Mouse (Mus musculus) kidney, postnatal 4 days (tissue): Measurements from ENCODE around the gene Fbxo40.

Experiments
- DNase-seq, 2 experiments: peaks; one replicate each; pipeline ENCODE4 v3.0.0; 2021; ENCODE audit warnings: mixed read lengths in 2 of 2

Gene Fbxo40

GRCm38 (mm10) chr16:36946459-36947159, 43.7 kb downstream of the Fbxo40 start:
- DNase-seq: no peak

DNA sequence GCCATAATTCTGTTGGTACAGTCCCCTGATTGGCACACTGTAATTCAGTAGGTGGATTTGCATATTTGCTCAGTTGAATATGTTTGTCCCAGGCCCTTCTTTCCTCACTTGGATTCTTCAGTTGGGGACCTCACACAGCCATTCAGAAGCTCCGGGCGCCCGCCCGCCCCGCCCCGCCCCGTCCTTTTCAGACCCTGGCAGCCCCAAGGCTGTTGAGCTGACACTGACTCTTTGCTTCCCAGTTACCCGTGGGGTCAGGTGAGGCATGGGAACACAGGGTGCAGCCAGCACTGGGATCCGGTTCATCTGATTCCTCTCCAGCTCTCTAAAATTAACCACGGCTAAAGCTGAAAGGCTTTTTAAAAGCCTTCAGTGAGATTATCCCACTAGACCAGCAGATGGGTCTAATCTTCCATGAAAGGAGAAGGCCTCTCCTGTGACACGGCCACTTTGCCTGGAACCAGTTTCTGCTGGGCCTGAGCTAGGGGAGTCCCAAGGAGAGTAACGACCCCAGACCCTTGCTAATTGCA, 45.3 kb downstream of the Fbxo40 start:
- no peak for DNase-seq

DNA sequence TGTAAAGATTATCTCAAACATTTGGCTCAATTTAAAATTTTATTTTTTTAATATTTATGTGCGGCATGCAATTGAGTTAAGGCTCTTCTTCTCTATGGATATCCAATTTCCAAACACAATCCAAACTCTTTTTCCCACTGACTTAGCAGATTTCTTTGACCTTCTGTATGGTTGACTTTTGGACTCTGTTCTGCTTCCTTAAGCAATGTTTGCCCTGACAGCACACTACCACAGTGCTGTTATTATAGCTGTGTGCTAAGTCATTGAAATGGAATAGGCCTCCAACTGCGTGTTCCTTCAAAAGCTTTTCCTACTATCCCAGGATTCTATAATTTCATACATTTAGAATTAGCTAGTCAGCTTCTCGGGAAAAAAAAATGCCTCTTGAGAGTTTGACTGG, 46.7 kb downstream of the Fbxo40 start:
- no peak for DNase-seq

- DNase-seq: no peak
Measured at GRCm38 (mm10) chr16:36941895-36942294, 48.4 kb downstream of the Fbxo40 start.

DNA sequence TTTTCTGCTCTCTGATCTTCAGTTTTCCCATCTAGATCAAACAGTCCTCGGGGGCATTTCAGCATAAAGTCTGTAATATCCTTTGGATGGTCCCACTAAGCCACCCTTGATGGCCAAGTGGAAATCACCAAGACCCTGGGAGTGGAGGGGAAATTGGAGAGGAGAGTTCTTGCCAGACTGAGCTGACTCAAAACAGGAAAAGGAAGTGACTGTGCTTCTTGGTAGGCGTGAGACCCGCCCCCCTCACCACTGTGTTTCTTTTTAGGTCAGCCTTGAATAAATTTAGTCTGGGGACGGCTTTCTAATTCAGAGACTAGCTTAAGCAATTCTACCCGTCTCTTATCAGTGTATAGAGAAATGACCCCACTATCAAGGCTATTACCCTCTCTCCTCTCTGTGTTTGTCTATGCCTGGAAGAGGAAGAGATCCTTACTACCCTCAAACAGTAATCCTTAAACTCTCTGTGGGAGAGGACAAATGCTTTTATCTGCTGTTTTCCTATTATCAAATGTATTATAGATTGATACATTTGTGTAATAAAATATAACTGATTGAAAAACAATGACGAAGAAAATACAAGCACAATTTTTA, 49.0 kb downstream of the Fbxo40 start:
- peak in 1 of 2 experiments; percentile 22 for DNase-seq

DNA sequence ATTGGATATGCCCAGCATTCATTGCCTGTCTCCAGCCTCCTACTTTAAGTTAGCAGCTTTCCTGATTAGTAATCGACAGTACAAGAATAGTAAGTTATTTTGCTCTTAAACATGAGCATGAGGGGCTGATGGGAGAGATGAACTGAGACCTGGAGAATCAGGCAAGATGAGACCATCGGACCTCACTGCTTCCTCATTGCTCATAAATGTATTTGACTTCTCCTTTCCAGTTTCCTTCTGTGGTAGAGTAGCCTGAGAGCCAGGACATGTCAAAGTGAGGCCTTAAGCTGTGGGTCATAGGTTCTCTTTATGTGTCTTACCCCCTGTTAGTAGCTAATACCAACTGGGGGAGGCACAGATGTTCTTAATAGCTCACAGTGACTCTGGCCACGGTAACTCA, 54.5 kb downstream of the Fbxo40 start:
- no peak for DNase-seq

DNA sequence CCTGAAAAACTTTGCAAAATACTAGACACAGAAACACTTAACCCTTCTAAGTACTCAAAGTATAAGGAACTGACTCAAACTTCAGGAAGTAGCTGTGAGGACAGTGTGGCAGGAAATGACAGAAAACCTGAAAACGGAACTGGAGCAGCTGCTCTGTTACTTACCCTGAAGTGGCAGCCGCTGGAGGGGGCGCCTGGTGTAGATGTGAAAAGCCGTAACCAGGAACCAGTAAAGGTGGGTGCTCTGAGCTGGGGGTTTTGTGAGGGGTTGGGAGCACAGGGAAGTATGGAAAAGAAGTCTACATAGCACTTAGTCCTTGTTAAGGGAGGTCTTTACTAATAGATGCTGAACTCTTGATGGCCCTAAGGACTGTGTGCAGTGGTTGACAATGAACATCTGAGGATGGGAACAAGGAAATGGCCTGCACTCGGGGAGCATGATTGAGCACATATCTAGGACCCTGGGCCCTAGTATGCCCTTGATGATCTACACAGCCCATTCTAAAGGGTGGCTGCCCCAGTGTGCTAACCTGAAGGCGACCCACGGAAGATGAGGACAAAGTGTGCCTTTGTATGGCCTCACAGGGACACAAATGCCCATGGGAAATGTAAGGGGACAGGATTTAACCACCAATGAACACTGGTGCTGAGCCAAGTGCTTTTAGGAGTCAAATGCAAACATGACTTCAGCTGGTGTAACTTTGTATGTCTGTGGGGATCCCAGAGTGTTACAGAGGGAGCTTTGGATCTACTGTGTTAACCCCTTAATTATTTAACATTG, 55.2 kb downstream of the Fbxo40 start, which contains the start of gene Hcls1:
TSS of gene Hcls1 (plus strand) at position 143 of the 780 bp plus-strand sequence.
- peak; percentile 27 to 30 for DNase-seq

GRCm38 (mm10) chr16:36934131-36934840, 56.0 kb downstream of the Fbxo40 start:
- DNase-seq: peak in 1 of 2 experiments; percentile 20

GRCm38 (mm10) chr16:36932546-36932945, 57.7 kb downstream of the Fbxo40 start:
- DNase-seq: no peak

- no peak for DNase-seq
Measured at GRCm38 (mm10) chr16:36931976-36932375, 58.3 kb downstream of the Fbxo40 start.

GRCm38 (mm10) chr16:36931381-36931780, 58.9 kb downstream of the Fbxo40 start:
- DNase-seq: no peak

DNA sequence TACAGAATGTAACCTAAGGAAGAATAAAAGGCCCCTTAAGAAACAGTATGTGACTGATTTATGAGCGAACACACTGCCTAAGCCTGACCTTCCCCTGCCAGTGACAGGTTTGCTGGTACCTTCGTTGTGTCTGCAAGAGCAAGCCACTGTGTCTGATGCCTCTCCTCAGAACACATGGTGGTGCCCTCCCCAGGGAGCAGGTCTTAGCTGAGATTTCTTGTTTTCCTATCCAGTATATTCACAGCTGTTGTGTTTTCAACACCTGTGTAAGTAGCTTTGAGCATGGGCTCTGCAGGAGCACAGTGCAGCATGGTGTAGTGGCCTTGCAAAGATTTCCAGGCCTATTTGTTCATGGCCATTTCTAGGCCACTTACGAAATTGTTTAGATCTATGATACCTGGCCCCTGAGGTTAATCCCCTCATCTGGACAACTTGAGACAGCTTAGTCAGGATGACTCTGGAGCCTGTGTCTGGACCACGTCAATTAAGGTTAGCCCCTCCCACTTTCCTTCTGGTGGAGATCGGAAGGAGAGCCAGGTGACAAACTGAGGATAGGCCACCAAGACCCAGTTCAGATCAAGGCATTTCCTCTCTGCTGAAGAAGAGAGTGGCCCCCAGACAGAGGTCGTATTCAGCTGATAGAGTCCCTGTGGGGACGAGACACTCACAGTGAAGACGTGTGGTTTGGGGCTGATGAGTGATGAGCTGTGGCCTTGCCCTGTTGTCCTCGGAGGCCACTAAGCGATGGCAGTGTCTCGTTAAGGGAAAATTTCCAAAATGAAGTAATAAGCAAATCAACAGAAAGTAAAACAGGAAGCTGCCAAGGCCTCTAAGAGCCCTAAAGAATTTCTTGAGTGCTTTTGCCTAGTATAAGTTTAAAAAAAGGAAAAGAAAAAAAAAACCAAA, 59.8 kb downstream of the Fbxo40 start:
- DNase-seq: no peak

- DNase-seq: no peak
Measured at GRCm38 (mm10) chr16:36929216-36929615, 61.1 kb downstream of the Fbxo40 start.

GRCm38 (mm10) chr16:36928106-36928500, 62.2 kb downstream of the Fbxo40 start:
- no peak for DNase-seq

GRCm38 (mm10) chr16:36927495-36928105, 62.7 kb downstream of the Fbxo40 start:
- no peak for DNase-seq

- no peak for DNase-seq
Measured at GRCm38 (mm10) chr16:36926514-36927447, 63.5 kb downstream of the Fbxo40 start.

DNA sequence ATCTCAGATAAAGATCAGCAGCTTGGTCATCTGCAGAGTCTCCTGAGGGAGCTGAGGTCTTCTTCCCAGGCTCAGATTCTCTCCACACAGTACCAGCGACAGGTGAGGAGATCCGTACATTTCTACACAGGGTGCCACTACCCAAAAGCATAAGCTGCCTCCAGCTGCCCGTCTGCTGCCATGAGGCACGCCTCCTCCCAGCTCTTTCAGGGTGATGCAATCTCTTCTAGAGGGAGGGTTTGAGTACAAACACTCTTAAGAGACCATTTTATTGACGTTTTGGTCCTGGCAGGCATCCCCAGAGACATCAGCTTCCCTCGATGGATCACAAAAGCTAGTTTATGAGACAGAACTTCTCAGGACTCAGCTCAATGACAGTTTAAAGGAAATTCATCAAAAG, 64.5 kb downstream of the Fbxo40 start:
- no peak for DNase-seq

- no peak for DNase-seq
Measured at GRCm38 (mm10) chr16:36925351-36925750, 64.9 kb downstream of the Fbxo40 start.

- DNase-seq: no peak
Measured at GRCm38 (mm10) chr16:36924312-36924711, 66.0 kb downstream of the Fbxo40 start.

DNA sequence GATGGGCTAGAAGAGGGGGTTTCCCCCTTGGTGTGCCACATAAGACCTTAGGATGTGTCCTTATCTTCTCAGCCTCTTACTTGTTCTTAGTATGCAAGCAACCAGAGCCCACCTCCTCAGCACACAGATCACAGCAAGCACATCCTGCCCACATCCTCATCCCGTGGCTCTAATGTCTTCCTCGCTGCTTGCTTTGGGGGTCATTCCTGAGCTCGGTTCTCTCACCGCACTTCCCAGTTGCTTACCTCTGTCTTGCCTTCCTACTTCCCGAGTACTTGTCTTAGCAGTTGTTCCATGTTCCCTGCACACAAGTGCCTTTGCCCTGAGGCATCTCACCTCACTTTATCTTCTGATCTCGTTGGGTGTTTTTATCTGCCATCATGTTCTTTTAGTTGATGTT, 68.3 kb downstream of the Fbxo40 start:
- no peak for DNase-seq
